Mouse (Mus musculus): ENCODE data around the gene Prrc2c. TPM values are rescaled to one million over a fixed set of nuclear protein-coding genes. Genes with fewer than 3 reads are reported as not detected.
"Not testable (repeated sequence)": the region's sequence is repeated elsewhere in the genome, so short reads cannot be mapped to it uniquely, and the experiment has no call there.

Gene Prrc2c
- polyA plus RNA-seq (2015; fragmentation: Nextera tagmentation; extraction: Ambion mirVana), result 104 and 117 TPM in 2 replicates

DNA sequence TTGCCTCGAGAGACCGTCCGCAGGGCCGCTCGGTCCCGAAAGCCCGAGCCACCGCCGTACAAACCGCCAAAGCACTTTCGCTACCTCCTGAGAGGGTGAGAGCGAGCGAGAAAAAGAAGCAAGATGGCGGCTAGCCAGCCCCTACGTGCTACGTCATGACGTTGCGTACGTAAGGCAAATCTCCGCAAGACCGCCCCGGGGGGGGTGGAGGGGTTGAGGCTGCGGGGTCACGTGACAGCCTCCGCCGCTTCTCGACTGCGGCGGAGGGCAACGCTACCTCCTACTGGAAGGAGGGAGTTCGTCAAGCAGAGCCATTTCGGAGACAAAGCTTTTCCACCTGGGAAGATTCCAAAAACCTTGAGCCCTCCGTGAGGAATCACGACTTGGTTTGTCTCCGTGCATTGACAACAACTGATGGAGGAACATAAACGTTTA is at the start of gene Prrc2c:
Gene Prrc2c (minus strand): TSS at position 156 of the 435 bp plus-strand sequence.
- WGBS, result 0% methylated on average over 36 of the region's 36 CpGs
- peak within 1 kb of the TSS; percentile 97 for H3K4me3 ChIP-seq (ENCODE audit: low read length)
- peak within 1 kb of the TSS; percentile 91 for H3K9ac ChIP-seq (ENCODE audit: low read depth, low read length)
- peak within 1 kb of the TSS; percentile 67 for H3K4me2 ChIP-seq (ENCODE audit: low read length)
- H3K36me3 ChIP-seq (ENCODE audit: control insufficient read depth, insufficient read depth, low read length), result no peaks in the 10 kb centered on the region
- no peaks in the 10 kb centered on the region for H3K27me3 ChIP-seq (replicated peaks; ENCODE audit: control insufficient read depth, insufficient read depth, low read length)
- peak; percentile 97 for ATAC-seq
- peak within 1 kb of the TSS; percentile 99 for H3K27ac ChIP-seq (ENCODE audit: low read depth, low read length)
- no peaks in the 10 kb centered on the region for H3K9me3 ChIP-seq (ENCODE audit: control insufficient read depth, low read length)
- H3K4me1 ChIP-seq (ENCODE audit: control insufficient read depth, insufficient read depth, low read depth, low read length), result peaks cover 10% of the 10 kb centered on the region

DNA sequence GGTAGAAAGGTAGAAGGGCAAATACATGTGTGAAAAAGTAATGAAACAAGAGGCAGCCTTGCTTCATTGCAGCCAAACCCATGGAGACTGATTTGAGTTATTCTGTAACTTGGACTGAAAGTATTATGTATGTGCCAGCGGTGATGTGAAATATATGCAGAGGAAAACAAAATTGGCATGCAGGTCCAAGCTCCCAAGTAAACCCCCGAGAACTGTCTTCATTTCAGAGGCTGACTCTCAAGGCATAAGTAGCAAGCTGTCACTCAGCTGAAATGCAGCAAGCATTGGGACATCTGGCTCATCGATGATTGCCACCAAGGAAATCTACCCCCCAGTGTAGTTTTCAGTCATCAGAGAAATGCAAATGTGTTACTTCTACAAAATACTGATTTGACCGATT is 44.9 kb upstream of the Prrc2c start:
- no peaks in the 10 kb centered on the region for H3K36me3 ChIP-seq (ENCODE audit: control insufficient read depth, insufficient read depth, low read length)
- 80% methylated on average over 4 of the region's 4 CpGs for WGBS
- H3K27me3 ChIP-seq (replicated peaks; ENCODE audit: control insufficient read depth, insufficient read depth, low read length), result no peaks in the 10 kb centered on the region
- H3K9ac ChIP-seq (ENCODE audit: low read depth, low read length), result no peak overlapping the region
- no peak overlapping the region for H3K4me3 ChIP-seq (ENCODE audit: low read length)
- H3K4me2 ChIP-seq (ENCODE audit: low read length), result no peak overlapping the region
- no peak for ATAC-seq
- no peak overlapping the region for H3K27ac ChIP-seq (ENCODE audit: low read depth, low read length)
- H3K4me1 ChIP-seq (ENCODE audit: control insufficient read depth, insufficient read depth, low read depth, low read length), result no peaks in the 10 kb centered on the region
- H3K9me3 ChIP-seq (ENCODE audit: control insufficient read depth, low read length), result no peaks in the 10 kb centered on the region

DNA sequence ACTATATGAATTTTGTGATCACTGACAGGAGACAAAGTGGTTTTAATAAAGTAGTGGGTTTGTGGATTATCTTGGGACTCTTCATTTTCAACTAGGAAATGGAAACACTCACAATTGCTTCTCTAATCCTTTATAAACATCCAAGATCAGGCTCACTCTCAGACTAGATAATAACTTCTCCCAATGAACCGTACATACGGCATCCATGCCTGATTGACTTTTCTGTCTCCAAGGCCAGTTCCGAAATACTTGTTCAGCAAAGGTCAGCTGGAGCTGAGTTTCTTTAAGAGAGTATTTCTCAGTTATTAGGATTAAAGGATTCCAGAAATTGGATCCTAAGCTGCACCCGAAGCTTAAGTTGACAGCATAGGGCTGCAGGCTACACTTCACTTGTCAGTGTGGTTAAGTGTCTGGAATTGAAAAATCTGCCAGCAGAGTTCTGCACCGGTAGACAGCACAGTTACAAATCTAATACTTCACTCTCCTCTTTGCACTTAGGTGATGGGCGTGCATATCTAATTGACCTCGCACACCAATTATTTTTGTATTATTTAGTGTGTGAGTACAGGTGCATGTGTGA is 43.4 kb upstream of the Prrc2c start:
- ATAC-seq, result no peak
- Histone ChIP-seq H3K36me3 (ENCODE audit: control insufficient read depth, insufficient read depth, low read length) (no peaks in the 10 kb centered on the region), H3K4me1 (ENCODE audit: control insufficient read depth, insufficient read depth, low read depth, low read length) (no peaks in the 10 kb centered on the region), H3K9me3 (ENCODE audit: control insufficient read depth, low read length) (no peaks in the 10 kb centered on the region), H3K4me3 (ENCODE audit: low read length) (no peak overlapping the region), H3K4me2 (ENCODE audit: low read length) (no peak overlapping the region), H3K27ac (ENCODE audit: low read depth, low read length) (no peak overlapping the region), H3K9ac (ENCODE audit: low read depth, low read length) (no peak overlapping the region), H3K27me3 (replicated peaks; ENCODE audit: control insufficient read depth, insufficient read depth, low read length) (no peaks in the 10 kb centered on the region)
- WGBS, result 79% methylated on average over 7 of the region's 7 CpGs

DNA sequence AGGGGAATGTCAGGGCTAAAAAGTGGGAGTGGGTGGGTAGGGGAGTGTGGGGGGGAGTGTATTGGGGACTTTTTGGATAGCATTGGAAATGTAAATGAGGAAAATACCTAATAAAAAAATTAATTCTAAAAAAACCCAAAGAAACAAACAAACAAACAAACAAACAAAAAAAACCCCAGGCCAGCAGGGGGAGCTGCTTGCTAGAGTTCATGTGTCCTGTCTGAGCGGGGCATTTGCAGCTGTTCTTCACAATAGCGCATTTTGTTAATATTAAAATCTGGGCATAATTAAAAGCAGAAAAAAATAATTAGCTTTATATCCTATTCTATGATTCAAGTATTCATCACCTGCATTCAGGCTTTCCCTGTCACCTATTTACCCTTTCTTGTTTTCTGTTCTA is 40.7 kb upstream of the Prrc2c start:
- H3K27ac ChIP-seq (ENCODE audit: low read depth, low read length); H3K9ac ChIP-seq (ENCODE audit: low read depth, low read length); H3K4me2 ChIP-seq (ENCODE audit: low read length); H3K36me3 ChIP-seq (ENCODE audit: control insufficient read depth, insufficient read depth, low read length); H3K9me3 ChIP-seq (ENCODE audit: control insufficient read depth, low read length); H3K27me3 ChIP-seq (replicated peaks; ENCODE audit: control insufficient read depth, insufficient read depth, low read length); ATAC-seq; H3K4me1 ChIP-seq (ENCODE audit: control insufficient read depth, insufficient read depth, low read depth, low read length); H3K4me3 ChIP-seq (ENCODE audit: low read length): not testable (repeated sequence)
- 82% methylated on average over 2 of the region's 2 CpGs for WGBS

DNA sequence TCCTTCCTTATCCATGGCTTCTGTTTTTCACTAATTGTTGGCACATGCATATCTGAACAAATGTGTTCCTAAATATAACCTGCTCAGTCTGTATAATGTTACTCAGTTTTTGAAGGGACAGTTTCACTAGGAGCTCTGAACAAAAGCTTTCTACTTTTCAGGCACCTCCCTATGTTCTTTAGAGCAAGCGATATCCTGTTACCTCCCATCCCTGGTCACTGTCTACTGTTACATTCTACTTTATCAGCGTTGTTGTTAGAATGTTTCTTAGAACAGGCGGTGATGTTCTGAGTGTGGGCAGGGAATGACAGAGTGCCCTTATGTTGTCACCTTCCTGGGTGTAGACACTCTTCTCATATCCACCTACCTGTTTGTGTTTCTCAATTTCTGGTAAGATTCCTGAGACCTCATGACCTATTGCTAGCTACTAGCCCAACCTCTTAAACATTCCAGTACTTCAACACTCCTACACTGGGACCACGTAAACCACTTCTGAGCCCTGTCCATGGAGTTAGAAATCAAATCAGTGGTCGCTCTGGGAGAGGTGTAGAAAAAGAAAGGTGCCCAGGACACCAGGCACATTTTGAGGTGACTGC is 37.7 kb upstream of the Prrc2c start:
- Histone ChIP-seq H3K27me3 (replicated peaks; ENCODE audit: control insufficient read depth, insufficient read depth, low read length) (no peaks in the 10 kb centered on the region), H3K4me3 (ENCODE audit: low read length) (no peak overlapping the region), H3K27ac (ENCODE audit: low read depth, low read length) (no peak overlapping the region), H3K4me1 (ENCODE audit: control insufficient read depth, insufficient read depth, low read depth, low read length) (no peaks in the 10 kb centered on the region), H3K9ac (ENCODE audit: low read depth, low read length) (no peak overlapping the region), H3K4me2 (ENCODE audit: low read length) (no peak overlapping the region), H3K9me3 (ENCODE audit: control insufficient read depth, low read length) (no peaks in the 10 kb centered on the region), H3K36me3 (ENCODE audit: control insufficient read depth, insufficient read depth, low read length) (no peaks in the 10 kb centered on the region)
- 95% methylated on average over 5 of the region's 5 CpGs for WGBS
- no peak for ATAC-seq

DNA sequence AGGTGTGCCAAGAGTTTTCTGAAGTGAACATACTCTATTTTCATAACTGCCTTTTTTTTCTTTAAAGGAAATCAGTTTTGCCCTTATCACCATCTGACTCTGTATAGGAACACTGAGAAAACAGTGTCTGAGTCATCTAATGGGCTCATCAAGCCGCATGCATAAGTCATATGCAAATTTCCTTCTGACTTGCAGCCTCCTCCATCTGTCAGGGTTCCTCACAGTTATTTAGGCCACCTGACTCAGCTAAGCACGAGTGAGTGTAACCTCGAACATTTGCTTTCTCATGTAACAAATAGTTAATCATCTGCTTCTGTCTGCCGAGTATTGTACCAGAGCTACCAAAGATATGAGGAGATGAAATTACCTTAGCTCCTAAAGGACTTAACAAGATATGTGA is 33.3 kb upstream of the Prrc2c start:
- 0 out of 2 replicates have a peak, but pooled peaks have one; percentile 50 for ATAC-seq
- 42% methylated on average over 4 of the region's 4 CpGs for WGBS

DNA sequence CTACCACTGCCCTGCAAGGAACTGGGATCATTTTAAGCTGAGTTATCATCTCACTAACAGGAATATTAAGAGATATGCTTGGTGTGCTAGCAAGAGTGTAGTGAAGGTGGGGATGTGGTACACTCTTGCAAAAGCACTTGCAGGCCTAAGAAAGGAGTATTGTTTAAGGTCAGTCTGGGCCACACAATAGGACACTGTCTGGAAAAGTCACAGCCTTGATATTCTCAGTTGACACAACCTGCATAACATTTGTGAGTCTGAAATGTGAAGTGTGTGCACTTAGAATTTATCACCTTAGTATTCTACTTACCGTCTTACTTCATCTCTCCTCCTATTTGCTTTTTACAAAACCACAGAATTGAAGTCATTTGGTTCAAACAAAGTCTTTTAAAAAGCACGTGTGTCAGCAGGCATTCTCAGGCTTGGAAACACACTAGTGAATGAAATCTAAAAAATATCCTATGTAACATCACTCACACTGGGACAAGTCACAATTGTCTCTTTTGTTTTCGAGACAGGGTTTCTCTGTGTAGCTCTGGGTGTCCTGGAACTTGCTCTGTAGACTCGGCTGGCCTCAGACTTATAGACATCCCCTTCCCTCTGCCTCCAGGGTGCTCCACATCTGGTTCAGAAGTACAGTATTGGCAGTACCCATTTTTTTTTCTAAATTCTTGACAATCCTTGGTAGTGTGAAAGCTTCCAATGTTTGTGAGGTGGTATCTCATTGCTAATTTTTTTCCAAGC is 31.4 kb upstream of the Prrc2c start:
- Histone ChIP-seq H3K4me1 (ENCODE audit: control insufficient read depth, insufficient read depth, low read depth, low read length) (no peaks in the 10 kb centered on the region), H3K9ac (ENCODE audit: low read depth, low read length) (no peak overlapping the region), H3K9me3 (ENCODE audit: control insufficient read depth, low read length) (no peaks in the 10 kb centered on the region), H3K4me2 (ENCODE audit: low read length) (no peak overlapping the region), H3K36me3 (ENCODE audit: control insufficient read depth, insufficient read depth, low read length) (no peaks in the 10 kb centered on the region), H3K27me3 (replicated peaks; ENCODE audit: control insufficient read depth, insufficient read depth, low read length) (no peaks in the 10 kb centered on the region), H3K27ac (ENCODE audit: low read depth, low read length) (no peak overlapping the region), H3K4me3 (ENCODE audit: low read length) (no peak overlapping the region)
- ATAC-seq, result no peak
- 48% methylated on average over 4 of the region's 4 CpGs for WGBS

More for the DNA sequence above, 33.3 kb upstream of the Prrc2c start:
- Histone ChIP-seq H3K9me3 (ENCODE audit: control insufficient read depth, low read length) (no peaks in the 10 kb centered on the region), H3K9ac (ENCODE audit: low read depth, low read length) (no peak overlapping the region), H3K27me3 (replicated peaks; ENCODE audit: control insufficient read depth, insufficient read depth, low read length) (no peaks in the 10 kb centered on the region), H3K36me3 (ENCODE audit: control insufficient read depth, insufficient read depth, low read length) (no peaks in the 10 kb centered on the region), H3K4me3 (ENCODE audit: low read length) (no peak overlapping the region), H3K4me1 (ENCODE audit: control insufficient read depth, insufficient read depth, low read depth, low read length) (no peaks in the 10 kb centered on the region), H3K27ac (ENCODE audit: low read depth, low read length) (no peak overlapping the region), H3K4me2 (ENCODE audit: low read length) (no peak overlapping the region)

DNA sequence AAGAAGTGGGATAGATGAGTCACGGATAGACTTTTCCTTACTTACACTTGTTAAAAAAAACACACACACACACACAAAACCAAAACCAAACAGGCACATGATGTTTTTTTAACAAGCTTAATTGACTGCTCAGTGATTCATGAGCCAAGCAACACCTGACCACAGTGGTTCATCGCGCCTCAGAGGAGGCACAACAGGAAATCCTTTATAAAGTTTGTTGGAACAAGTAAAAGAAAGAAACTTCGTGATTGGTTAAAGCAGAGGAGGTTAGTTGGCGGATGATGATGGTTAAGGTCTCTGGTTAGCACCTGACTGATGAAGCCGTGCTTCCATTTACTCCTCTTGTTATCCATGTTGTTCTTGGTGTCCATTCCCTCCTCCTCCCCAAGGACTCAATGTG is 11.7 kb upstream of the Prrc2c start:
- no peaks in the 10 kb centered on the region for H3K27me3 ChIP-seq (replicated peaks; ENCODE audit: control insufficient read depth, insufficient read depth, low read length)
- H3K27ac ChIP-seq (ENCODE audit: low read depth, low read length), result no peak overlapping the region
- no peak overlapping the region for H3K9ac ChIP-seq (ENCODE audit: low read depth, low read length)
- H3K4me3 ChIP-seq (ENCODE audit: low read length), result no peak overlapping the region
- H3K36me3 ChIP-seq (ENCODE audit: control insufficient read depth, insufficient read depth, low read length), result no peaks in the 10 kb centered on the region
- no peaks in the 10 kb centered on the region for H3K9me3 ChIP-seq (ENCODE audit: control insufficient read depth, low read length)
- no peaks in the 10 kb centered on the region for H3K4me1 ChIP-seq (ENCODE audit: control insufficient read depth, insufficient read depth, low read depth, low read length)
- H3K4me2 ChIP-seq (ENCODE audit: low read length), result no peak overlapping the region
- ATAC-seq, result no peak
- 92% methylated on average over 6 of the region's 6 CpGs for WGBS

DNA sequence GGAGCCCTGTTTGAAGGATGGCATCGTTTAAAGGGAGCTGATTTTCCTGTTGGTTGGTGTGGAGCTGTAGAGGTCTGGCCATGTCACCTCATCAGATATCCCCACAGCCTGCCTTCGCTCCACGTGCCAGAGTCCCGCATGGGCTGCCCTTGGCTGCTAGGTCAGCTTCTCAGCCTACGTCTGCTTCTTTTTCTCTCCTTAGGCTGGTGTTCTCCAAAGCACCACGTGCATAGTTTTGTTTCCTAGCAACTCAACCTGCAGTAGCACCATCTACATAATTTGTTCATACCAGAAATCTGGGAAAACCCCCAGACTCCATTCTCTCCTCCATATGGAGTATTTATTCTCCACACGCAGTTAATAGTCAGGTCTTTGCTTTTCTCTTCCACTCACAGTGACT is 9.3 kb upstream of the Prrc2c start:
- no peaks in the 10 kb centered on the region for H3K36me3 ChIP-seq (ENCODE audit: control insufficient read depth, insufficient read depth, low read length)
- 63% methylated on average over 7 of the region's 7 CpGs for WGBS
- H3K9ac ChIP-seq (ENCODE audit: low read depth, low read length), result no peak overlapping the region
- no peaks in the 10 kb centered on the region for H3K27me3 ChIP-seq (replicated peaks; ENCODE audit: control insufficient read depth, insufficient read depth, low read length)
- no peak overlapping the region for H3K27ac ChIP-seq (ENCODE audit: low read depth, low read length)
- no peaks in the 10 kb centered on the region for H3K4me1 ChIP-seq (ENCODE audit: control insufficient read depth, insufficient read depth, low read depth, low read length)
- no peaks in the 10 kb centered on the region for H3K9me3 ChIP-seq (ENCODE audit: control insufficient read depth, low read length)
- H3K4me3 ChIP-seq (ENCODE audit: low read length), result no peak overlapping the region
- ATAC-seq, result 0 out of 2 replicates have a peak, but pooled peaks have one; percentile 34
- H3K4me2 ChIP-seq (ENCODE audit: low read length), result no peak overlapping the region
